Mouse (Mus musculus) frontal cortex, postnatal 25 days (tissue): ENCODE measurements at regions not wholly inside any gene's neighbourhood (a gene's known extent, or its start where the extent isn't known, plus 50 kb on each side); places are given as distances from the start of the nearest gene placed in this dataset.

Experiments used
- DNase-seq, 2 experiments: peaks; one replicate each; pipeline ENCODE4 v3.0.0; 2022; ENCODE audit warnings: low spot score in 2 of 2

- DNase-seq = peak; percentile 45 to 63
Measured at GRCm38 (mm10) chr8:26443041-26443440, 323.7 kb downstream of the Gm45692 start.

GRCm38 (mm10) chr8:26443735-26444134 lies 324.4 kb downstream of the Gm45692 start:
- no peak for DNase-seq

GRCm38 (mm10) chr8:26445991-26446390 lies 326.7 kb downstream of the Gm45692 start:
- DNase-seq = no peak

- DNase-seq = no peak
Measured at GRCm38 (mm10) chr8:26447886-26448640, 328.7 kb downstream of the Gm45692 start.

DNA sequence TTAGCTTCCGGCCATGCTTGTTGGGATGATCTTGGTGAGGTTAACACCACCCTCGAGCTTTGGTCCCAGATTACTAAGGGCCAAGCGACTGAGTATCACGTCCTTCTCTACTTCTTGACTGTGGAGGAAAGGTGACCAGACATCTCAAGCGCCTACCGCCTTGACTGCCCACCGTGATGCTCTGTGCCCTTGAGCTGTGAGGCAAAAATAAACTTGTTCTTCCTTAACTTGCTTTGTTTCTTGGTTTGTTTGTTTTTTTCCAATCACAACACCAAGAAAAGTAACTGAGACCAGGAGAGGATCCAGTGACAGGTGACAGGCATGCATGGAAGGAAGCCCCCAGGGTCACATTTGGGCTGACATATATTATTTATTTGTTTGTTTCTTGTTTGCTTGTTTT lies 330.0 kb downstream of the Gm45692 start:
- DNase-seq = no peak

- DNase-seq = no peak
Measured at GRCm38 (mm10) chr8:26450543-26450942, 331.2 kb downstream of the Gm45692 start.

- no peak for DNase-seq
Measured at GRCm38 (mm10) chr8:26452976-26453573, 333.7 kb downstream of the Gm45692 start.

DNA sequence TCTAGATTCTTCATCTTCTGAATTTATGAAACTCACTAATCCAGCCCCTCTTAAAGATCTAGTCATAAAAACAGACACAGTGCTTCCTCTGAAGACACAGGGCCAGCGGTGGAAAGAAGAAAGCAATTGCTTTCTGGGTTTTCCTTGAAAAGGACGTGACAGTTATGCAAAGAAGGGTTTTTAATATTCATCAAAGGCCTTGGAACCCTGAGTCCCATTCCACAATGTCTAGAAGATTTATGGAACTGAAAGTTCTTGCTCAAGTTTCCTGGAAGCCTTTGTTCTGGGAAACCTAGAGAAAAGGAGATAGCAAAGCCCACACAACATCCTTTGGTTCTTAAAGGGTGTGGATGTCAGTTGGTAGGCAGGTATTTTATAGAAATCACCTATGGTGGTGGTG lies 346.0 kb downstream of the Gm45692 start:
- no peak for DNase-seq

DNA sequence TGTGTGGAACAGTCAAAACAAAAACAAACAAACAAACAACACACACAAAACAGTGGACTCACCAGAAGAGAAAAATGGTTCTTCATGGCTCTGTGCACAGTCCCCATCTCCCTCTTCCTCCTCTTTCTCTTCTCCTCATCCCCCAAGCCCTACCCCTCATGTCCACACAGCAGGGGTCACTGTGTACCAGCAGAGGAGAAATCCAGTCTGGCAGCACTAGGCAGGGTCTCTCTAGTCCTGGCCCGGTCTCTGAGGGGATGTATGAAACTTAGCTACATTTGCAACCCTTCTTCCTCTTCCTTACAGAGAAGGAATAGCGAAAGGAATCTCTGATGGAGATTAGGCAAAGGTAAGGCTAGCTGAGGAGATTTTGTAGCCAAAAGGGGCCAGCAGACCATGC lies 349.1 kb downstream of the Gm45692 start:
- no peak for DNase-seq

GRCm38 (mm10) chr8:26469705-26470104 lies 350.4 kb downstream of the Gm45692 start:
- DNase-seq = no peak

DNA sequence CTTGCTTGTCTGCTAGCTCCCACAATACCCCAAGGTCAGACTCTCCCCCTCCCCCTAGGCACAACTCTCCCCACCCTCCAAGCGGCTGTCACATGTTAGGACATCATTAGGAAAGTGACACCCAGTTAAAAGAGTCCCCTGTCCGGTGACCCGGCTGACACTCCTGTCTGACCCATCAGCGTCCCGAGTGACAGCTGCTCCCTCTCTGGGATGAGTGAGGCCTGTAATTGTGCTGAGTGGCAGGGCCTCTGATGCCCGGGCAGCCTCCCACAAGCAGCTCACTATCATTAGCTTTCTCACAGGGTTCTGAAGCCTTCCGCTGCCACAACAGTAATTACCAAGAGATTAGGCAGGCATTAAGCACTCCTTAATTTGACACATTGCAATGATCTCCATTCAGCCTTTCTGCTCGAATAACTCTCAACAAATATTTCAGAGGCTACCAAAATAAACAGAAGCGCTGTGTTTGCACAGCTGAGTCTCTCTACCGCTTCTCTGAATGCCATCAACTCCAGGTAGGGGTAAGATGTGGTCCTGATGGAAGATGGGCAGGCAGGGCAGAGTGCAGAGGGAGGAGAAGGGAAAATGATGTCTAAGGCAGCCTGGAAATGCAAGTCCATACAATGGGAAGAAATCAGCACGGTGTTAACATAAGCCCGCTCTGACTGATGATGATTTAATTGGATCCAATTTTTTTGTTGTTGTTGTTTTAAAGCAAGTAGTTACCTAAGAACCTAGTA lies 352.6 kb downstream of the Gm45692 start:
- no peak for DNase-seq

DNA sequence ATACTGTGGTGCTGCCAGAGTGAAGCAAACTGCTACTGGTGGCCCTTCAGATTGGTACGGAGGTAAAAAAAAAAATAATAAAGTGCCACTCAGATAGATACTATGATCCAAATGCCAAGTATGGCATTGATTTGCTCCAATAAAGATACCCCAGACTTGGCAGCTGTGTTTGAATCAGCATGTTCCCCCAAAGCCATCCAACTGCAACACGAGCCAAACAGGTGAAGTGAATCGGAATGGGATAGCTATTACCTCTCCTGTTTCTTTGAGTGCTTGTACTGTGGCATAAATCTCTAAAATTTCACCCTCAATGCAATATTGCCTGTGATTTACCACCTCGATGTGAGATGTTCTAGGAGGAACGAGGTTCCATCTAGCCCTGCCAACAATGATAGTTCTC lies 365.4 kb downstream of the Gm45692 start:
- DNase-seq = no peak

DNA sequence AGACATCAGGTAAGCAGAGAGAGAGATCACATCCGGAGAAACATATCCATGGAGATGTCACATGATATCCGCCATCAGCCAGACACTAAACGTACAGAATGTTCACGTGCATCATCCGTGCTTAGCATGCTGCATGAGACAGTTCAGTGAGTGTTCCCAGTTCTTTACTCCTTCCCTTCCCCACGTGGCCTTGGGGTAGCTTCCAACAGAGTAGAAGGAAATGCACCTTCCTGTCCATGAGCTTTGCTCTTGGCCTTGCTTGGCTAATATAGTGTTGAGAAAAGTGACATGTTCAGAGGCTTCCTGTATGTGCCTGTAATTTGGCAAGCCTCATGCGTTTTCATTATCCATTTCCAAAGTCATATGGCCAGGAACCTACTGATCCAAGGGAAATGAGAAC lies 368.5 kb downstream of the Gm45692 start:
- no peak for DNase-seq

DNA sequence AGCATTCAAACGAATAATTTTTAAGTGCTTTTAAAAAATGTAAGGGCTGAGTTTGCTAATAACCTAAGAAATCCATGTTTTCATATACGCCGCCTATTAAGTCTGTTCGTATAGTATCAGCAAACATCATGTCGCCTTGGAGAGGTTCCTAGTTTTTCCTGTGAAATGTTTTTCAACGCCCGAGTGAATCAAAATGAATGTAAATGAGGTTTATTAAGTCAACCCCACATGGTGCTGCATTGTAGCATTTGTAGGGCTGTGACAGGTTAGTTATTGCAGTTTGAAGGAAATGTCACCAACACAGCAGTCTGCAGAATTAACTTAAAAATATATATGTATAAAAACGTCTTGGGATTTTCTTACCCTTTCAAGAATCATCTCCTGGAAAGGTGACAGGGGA lies 369.3 kb downstream of the Gm45692 start:
- no peak for DNase-seq

DNA sequence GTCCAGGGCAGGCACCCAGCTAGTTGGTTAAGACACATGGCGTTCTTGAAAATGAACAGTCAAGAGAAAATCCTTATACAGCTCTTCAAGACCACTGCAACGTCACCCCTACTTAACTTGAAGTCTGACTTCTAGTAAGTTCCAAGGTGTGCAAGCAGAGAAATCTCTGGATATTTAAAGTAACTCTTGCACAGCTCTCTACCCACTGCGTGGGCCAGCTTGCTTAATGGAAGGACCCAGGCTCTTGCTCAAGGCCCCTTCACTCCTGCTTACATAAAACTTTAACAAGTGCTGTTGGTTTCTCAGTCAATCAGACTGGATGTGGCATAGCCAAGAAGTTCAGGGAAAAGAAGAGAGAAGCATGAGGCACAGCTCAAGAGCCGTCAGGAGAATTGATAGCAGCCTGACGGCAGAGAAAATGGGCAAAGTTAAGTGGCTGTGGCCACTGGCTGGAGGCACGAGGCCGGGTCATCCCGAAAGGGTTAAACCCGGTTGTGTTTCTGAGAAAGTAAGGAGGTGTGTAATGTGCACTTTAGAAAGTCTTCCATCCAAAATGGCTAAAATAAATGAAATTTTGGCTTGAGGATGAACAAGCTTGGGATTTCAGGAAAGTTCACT lies 382.0 kb downstream of the Gm45692 start:
- DNase-seq = no peak

DNA sequence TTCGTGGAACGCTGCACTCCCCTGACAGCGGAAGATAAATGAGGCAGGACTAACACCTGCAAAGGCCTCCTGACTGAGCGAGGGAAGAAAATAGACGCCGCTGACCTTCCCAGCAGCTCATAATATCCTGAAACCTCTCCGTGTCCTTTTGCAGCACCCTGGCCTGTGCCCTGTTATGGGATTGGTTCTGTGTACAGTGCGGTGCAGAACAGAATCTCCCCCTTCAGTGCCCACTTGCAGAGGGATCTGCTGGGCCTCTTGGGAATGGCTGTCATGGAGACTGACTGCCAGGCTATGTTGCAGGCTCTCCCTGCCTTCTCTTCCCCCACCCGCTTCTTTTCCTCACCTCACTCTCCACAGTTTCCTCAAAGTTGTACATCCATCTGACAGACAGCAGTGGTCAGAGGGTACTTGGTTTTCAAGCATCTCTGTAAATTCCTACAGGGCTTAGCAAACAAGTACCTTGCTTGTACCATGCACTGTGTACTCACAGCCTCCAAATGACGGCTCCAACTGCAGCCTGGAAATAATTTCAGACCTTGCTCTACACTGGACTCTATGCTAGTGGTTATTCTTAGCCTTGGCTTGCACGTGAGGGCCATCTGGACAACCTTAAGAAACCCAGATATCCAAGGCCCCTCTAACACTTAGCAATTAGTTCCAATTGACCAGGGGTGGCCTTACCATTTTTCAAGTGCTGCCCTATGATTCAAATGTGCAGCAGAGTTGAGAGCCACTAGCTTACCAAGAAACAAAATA lies 382.7 kb downstream of the Gm45692 start:
- DNase-seq = no peak

DNA sequence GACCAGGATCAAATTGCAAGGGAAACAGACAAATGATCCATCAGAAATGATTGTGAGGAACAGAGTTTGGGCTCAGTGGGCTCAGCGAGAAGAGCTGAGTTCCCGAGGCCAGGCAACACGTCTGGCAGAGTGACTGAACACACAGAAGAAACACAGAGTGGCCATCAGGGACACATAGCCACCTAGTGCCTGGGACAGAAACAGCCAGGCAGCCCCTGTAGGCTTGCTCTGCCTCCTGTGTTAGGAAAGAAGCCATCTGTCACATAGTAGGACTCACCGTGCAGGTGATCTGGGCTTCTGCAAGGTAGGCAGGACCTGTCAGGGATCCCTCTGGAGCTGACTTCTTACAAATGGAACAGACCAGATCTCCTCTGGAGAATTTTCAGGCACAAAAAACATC lies 383.4 kb downstream of the Gm45692 start:
- no peak for DNase-seq

DNA sequence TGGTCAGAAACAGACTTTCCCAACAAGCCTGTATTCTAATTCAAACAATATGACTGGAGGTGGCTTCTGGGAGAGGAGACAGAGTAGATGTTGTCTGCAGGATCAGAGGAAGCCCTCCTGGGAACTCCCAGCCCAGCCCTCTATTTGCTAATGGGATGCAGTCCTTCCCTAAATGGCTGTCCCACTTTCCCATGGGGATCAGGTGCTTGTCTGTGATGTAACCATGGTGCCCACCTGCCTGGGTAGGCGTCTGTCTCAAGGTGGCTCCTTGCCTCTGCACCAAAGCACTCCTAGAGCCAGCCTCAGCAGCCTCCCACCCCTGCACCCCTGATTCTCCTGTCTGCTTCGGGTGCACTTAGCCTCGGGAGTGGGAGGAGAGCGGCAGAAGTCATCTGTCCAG lies 384.6 kb downstream of the Gm45692 start:
- no peak for DNase-seq

DNA sequence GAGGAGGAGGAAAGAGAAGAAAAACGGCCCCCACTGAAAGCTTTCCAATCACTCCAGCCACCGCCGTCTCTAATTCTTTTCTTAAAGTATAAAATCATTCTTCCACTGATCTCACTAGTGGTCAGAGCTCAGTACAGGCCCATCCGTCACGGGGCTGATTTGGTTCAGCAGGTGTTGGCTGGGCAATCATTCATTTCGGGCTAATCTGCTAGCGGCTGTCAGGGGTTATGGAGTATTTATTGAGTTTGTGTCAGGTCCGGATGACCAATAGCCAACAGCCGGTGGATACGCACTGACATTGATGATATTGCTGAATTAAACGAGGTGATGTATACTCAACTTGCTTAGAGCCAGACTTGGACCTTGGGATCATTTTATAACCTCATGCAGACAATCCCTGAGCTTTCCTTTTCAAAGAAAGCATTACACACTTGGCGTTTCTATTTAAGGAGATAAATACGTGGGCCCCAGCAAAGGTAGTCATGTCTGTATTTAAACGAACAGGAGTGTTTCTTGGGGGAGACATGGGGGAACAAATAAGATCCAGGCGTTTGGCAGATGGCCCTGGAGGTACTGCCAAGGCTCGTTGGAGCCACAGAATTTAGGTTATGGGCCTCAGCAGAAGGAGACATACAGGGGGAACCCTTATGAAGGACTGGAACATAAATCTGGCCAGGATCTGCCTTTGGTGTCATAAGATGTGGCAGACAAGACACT lies 385.1 kb downstream of the Gm45692 start:
- DNase-seq = no peak

GRCm38 (mm10) chr8:26507611-26508070 lies 388.3 kb downstream of the Gm45692 start:
- no peak for DNase-seq

- DNase-seq = no peak
Measured at GRCm38 (mm10) chr8:26509254-26509653, 389.9 kb downstream of the Gm45692 start.
